Mouse (Mus musculus) left cerebral cortex, adult 11 months (tissue): Measurements from ENCODE around the gene Pou2f2.
"Not testable (repeated sequence)": the region's sequence is repeated elsewhere in the genome, so short reads cannot be mapped to it uniquely, and the experiment has no call there.

Source experiments
- DNase-seq: peaks from one replicate; pipeline ENCODE4 v3.0.0; 2022; ENCODE audit warnings: low spot score

The Pou2f2 gene

DNA sequence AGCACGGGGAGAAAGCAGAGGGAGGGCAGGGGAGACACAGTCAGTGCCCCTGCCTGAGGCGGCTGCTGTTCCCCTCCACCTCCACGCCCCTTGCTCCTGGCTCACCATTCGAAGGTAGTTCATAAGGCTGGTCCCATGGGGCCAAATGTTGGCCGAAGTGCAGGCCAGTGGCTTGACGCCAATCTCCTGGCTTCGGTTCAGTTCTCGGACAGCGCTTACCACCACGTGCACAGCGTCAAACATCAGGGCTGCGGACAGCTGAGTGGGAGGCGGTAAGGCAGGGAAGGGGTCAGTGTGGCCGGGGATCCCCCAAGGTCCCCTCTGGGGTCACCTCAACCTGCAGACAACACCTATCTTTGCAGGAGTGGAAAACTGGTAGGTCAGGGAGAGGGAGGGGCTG lies 120.7 kb downstream of the Pou2f2 start:
- DNase-seq = no peak

DNA sequence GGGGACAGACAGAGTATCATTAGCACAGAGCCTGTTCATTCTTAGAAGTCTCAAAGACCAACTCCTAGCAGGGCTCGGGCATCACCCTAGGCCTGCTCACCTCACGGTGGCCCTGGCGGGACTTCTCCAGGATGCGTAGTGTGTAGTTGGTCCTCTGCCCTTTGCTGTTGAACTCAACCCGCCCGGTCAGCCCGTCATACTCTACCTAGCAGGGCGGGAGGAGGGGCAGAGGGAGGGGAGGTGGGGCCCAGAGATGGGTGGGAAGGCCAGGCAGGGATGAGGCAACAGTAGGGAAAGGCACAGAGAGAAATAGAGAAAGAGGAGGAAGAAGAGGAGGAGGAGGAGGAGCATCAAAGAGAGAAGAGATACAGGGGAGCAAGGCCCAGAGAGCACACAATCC lies 121.1 kb downstream of the Pou2f2 start:
- DNase-seq = no peak

DNA sequence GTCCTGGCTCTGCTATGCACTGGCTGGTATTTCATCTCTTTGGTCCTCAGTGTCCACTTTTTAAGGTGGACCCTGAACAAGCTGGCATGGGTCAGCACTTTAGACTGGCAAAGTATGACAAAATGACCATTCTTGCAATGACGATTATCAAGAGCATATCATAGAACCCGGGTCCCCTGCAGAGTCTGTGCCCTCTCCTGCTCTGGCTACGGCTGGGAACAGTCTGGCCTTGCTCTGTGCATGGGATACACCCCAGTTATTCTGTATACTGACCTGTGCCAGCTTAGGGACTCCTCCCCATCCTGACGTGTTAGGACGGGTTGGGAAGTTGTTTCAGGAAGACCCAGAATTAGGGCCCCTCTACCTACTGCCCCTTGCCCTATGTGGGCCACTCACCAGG lies 121.6 kb downstream of the Pou2f2 start:
- no peak for DNase-seq

DNA sequence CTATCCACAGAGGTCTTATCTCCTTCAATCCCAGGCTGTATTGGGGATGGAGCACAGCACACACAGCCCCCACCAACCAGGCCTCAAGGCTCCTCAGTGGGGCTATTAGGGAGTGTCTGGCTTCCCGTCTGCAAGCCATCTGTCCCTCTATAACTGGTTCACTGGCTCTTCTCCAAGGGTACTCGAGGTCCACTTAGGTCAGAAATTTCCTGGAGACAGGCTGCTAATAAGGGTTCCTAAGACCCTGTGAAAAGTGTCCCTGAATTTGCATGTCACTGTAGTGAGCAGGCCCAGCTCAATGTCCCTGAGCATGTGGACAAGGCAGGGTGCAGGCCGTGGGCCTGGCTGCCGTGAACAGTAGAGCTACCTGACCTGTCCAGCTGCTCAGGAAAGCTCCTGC lies 122.6 kb downstream of the Pou2f2 start:
- no peak for DNase-seq

DNA sequence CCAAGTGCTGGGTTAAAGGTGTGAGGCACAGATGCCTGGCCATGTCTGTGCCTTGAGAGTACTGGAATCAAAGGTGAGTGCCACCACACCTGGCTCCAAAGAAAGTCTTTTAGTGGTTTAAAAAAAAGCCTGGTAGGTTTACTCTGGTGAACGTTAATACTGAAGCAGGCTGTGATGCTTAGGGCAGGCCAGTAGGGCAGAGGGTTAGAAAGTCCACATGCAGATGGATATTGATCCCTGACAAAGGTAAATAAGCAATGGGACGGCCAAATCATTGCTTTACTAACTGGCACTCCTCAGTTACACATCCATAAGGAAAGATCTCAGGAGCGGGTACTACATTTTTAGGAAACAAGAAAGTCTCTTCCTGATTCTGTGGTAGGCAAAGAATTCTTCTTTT lies 126.9 kb downstream of the Pou2f2 start:
- DNase-seq = no peak

DNA sequence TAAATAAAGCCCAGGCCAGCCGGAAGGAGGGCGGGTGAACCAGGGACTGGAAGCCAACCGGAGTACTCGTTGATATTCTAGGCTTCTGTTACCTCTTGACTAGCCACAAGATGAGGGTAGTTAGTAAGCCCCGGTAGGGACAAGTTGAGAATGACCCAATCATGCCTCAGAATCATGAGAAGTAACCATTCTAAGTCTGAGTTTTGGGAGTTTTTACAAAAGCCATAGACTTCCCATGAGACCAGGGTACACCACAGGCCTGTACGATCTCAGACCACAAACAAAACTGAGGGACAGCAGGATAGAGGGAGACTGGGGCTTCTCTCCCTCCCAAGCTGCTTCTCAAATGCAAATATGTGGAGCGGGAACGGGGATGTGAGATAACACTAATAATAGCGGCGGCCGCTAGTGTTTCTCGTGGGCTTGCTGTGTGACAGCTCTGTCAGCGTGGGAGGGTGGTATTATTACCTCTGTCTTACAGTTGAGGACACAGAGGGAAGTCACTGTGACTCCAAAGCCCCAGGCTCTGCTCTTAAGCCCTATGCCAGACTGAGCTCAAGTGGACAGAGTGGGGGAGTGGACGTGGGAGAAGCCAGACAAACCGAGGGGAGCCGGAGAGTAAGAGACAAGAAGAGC lies 130.1 kb downstream of the Pou2f2 start:
- DNase-seq = no peak

DNA sequence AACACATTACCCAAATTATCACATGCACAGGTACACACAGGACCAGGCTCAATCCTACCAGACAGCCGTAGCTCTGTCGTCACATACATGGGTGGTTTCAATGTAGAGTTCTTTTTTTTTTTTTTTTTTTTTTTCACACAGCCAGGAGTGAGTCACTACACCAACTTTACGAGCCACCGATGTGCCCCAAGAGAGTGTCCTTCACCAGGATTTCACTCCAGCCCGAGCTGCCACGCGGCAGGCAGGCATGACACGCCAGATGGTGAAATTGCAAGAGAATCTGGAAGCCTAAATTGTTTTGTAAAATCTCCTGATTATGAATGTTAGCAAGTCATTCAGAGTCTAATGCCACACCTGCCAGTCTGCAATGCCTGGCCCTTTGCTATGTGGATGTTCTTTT lies 132.2 kb downstream of the Pou2f2 start:
- no peak for DNase-seq

DNA sequence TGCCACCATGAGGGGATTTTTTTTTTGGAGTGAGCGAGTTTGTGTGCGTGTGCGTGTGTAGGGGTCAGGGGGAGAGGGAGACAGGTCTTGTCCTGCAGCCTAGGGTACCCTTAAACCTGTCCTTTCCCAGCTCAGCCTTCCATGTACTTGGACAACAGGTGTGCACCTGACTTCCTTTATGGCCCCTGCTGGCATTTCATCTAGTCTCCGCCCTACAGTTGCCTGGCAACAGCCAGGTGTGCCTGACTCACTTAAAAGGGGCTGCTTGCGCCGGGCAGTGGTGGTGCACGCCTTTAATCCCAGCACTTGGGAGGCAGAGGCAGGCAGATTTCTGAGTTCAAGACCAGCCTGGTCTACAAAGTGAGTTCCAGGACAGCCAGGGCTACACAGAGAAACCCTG lies 134.9 kb downstream of the Pou2f2 start:
- not testable (repeated sequence) for DNase-seq

DNA sequence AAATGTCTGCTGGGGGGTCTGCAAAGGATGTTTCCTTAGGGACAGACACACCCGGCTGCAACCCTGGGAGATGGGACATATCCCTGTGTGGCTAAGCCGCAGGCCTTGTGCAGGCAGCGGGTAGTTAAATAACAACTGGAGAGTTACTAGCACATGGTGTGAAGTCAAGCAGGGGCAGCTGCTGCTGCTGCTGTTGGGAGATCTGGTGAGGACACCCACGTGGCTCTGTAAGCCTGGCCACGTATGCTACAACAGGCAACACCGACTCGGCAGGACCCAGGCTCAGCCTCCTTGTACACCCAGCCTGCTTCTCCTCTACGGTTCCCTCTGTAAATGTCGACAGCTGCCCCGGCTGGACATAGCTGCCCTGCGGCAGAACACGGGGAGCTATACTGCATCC lies 137.6 kb downstream of the Pou2f2 start:
- DNase-seq = peak; percentile 51
